Mouse (Mus musculus) heart, embryonic 14.5 days (tissue): ENCODE measurements at regions not wholly inside any gene's neighbourhood (a gene's known extent, or its start where the extent isn't known, plus 50 kb on each side); places are given as distances from the start of the nearest gene placed in this dataset.

ENCODE experiments used
- ATAC-seq: fragments of 200-750 bp; cut with Nextera tagmentation; 2 replicates; pipeline ENCODE4 v1.8.0; 2017; ENCODE audit warnings: low read depth, moderate TSS enrichment; ENCODE audit not compliant: insufficient number of reproducible peaks, insufficient read depth, low FRiP score
- H3K27ac ChIP-seq, 2 experiments: fragments of 200-500 bp in 1 of 2; fragments of 300-500 bp in 1 of 2; sonication (generic) in 1 of 2; replicated peaks in 1 of 2; 2 replicates each; pipeline ENCODE4 v1.5.1; 2012 to 2014; ENCODE audit warnings: low read depth in 2 of 2, low read length in 2 of 2, control low read depth in 1 of 2, mild to moderate bottlenecking in 1 of 2, mixed read lengths in 1 of 2; ENCODE audit not compliant: control insufficient read depth in 1 of 2, insufficient read depth in 1 of 2
- H3K27me3 ChIP-seq: fragments of 300-500 bp; sonication (generic); 2 replicates; pipeline ENCODE4 v1.6.1; 2014; ENCODE audit warnings: mild to moderate bottlenecking, low read length, control low read depth; ENCODE audit not compliant: control insufficient read depth, insufficient read depth
- H3K36me3 ChIP-seq: fragments of 300-500 bp; sonication (generic); 2 replicates; pipeline ENCODE4 v1.6.1; 2014; ENCODE audit warnings: mild to moderate bottlenecking, control low read depth, low read length, mixed read lengths; ENCODE audit not compliant: control insufficient read depth, insufficient read depth
- H3K4me1 ChIP-seq, 2 experiments: fragments of 200-500 bp in 1 of 2; fragments of 300-500 bp in 1 of 2; sonication (generic) in 1 of 2; 2 replicates each; pipeline ENCODE4 v1.6.1; 2012 to 2014; ENCODE audit warnings: low read length in 2 of 2, control low read depth in 1 of 2, mixed read lengths in 1 of 2; ENCODE audit not compliant: control insufficient read depth in 2 of 2, insufficient read depth in 2 of 2
- H3K4me2 ChIP-seq: fragments of 300-500 bp; sonication (generic); 2 replicates; pipeline ENCODE4 v1.6.1; 2014; ENCODE audit warnings: mild to moderate bottlenecking, low read length
- H3K4me3 ChIP-seq, 2 experiments: fragments of 200-500 bp in 1 of 2; fragments of 300-500 bp in 1 of 2; sonication (generic) in 1 of 2; 2 replicates each; pipeline ENCODE4 v1.5.1; 2012 to 2014; ENCODE audit warnings: low read length in 2 of 2, mild to moderate bottlenecking in 2 of 2, control low read depth in 1 of 2, low read depth in 1 of 2, moderate library complexity in 1 of 2; ENCODE audit not compliant: control insufficient read depth in 1 of 2, insufficient read depth in 1 of 2
- H3K9ac ChIP-seq: fragments of 300-500 bp; sonication (generic); 2 replicates; pipeline ENCODE4 v1.6.1; 2014; ENCODE audit warnings: mild to moderate bottlenecking, low read length
- H3K9me3 ChIP-seq: fragments of 300-500 bp; sonication (generic); 2 replicates; pipeline ENCODE4 v1.6.1; 2016; ENCODE audit warnings: low read length, control low read depth; ENCODE audit not compliant: control insufficient read depth
- WGBS: fragments of 180-500 bp; shearing (Covaris S2); extraction: QIAGEN DNeasy Blood & Tissue Kit; methylation state at CpG from one replicate; pipeline ENCODE4 v1.1.7; 2014; 5-methylcytosine and 5-hydroxymethylcytosine counted together

DNA sequence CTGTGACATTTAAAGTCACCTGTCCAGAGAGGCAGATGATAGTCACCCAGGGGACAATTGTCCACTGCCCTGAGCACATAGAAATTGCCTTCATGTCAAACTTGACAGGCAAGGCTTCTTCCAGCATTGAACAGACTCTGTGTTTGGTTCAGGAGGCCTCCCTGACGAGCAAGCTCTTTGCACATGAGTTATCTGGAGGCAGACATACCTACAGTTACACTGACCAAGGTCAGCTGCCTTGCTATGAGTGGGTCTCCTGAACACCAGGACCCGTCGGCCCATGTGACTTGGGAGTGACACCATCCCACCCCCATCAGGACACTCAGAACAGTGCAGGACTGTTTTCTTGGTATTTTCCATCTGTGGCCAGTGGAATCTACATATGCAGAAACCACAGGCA lies 282.3 kb upstream of the Irx4 start:
- H3K27ac ChIP-seq = no peak overlapping the region

DNA sequence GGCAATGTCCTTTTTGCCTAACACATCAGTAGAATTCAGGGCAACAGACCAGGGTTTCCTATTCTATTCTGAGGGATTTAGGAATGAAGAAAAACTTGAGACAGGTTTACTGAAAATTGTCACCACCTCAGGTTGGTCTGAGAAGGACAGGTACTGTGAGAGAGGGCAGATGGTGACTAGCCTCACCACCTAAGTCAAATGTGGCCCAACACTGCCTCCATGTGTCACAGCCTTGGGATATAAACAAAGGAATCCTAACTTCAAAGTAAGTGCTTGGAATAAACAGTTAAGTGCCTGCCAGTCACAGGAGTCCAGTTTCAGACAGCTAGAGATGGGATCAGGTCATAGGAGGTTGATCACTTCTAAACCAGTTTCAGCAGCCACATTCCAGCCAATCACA lies 281.3 kb upstream of the Irx4 start:
- H3K36me3 ChIP-seq = no peaks in the 10 kb centered on the region
- no peaks in the 10 kb centered on the region for H3K27me3 ChIP-seq
- no peak overlapping the region for H3K9ac ChIP-seq
- H3K27ac ChIP-seq = no peak overlapping the region
- H3K4me1 ChIP-seq = no peaks in the 10 kb centered on the region
- no peak overlapping the region for H3K4me3 ChIP-seq
- no peak for ATAC-seq
- H3K9me3 ChIP-seq = no peaks in the 10 kb centered on the region
- H3K4me2 ChIP-seq = no peak overlapping the region

More for the DNA sequence above, 282.3 kb upstream of the Irx4 start:
- Histone ChIP-seq H3K4me2 (no peak overlapping the region), H3K4me1 (no peaks in the 10 kb centered on the region), H3K36me3 (no peaks in the 10 kb centered on the region), H3K9ac (no peak overlapping the region), H3K27me3 (no peaks in the 10 kb centered on the region), H3K4me3 (no peak overlapping the region), H3K9me3 (no peaks in the 10 kb centered on the region)
- WGBS = 67% methylated on average over 3 of the region's 3 CpGs
- no peak for ATAC-seq

DNA sequence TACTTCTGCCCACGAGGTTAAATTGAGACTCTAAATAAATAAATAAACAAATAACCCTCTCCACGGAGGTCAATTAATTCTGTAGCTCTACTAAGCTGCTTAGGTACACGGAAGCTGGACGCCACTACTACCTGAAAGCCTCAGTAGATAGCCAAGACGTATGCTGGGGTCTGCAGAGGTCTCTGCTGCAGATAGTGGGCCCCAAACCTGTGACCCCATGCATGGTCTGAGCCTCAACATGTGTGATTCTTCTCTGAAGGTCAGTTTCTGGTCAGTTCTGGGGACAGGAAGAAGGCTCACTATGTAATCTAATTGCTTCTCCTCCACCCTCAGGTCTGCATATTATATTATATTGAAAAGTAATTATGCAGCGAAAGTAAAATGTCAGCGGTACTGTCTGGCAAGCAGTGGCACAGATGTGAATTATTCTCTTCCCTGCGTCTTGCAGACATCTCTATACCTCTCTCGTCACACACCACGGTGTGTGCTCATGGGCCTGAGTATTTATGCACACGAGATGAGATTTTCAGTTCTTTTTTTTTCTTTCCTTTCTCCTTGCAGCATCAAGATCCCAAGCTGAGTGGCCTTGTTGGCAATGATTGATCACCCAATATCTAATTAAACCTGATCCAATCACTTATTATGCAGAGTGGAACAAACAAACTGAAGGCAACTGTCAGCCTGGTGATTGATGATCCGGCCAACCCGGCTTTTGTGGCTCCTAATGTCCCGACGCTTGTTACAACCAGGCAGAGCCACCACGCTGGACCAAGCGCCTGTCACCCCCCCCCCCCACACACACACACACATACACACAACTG lies 267.5 kb upstream of the Irx4 start:
- WGBS = 69% methylated on average over 17 of the region's 17 CpGs

DNA sequence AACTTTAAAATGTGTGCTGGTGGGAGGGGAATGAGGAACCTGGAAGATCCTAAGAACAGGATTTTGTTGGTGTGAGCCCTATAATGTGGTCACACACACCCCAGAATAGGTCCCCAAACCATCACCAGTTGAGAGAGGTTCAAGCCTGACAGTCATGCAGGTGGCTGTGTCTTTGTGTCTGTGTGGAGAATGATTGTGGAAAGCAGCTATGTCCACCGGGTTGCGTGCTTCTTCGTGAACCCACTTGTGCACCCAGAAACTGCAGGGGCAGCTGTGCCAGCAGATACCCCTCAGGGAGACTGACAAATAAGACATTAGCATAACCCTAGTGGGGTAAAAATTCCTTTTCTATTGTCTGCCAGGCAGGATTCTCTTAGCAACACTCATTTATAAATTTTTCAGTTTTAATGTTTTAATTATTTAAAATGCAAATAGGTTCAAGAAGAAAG lies 266.8 kb upstream of the Irx4 start:
- no peaks in the 10 kb centered on the region for H3K9me3 ChIP-seq
- no peaks in the 10 kb centered on the region for H3K4me1 ChIP-seq
- ATAC-seq = no peak
- no peaks in the 10 kb centered on the region for H3K36me3 ChIP-seq
- no peaks in the 10 kb centered on the region for H3K27me3 ChIP-seq
- no peak overlapping the region for H3K4me3 ChIP-seq
- no peak overlapping the region for H3K4me2 ChIP-seq
- no peak overlapping the region for H3K27ac ChIP-seq
- no peak overlapping the region for H3K9ac ChIP-seq
- WGBS = 87% methylated on average over 3 of the region's 3 CpGs

More for the DNA sequence above, 267.5 kb upstream of the Irx4 start:
- H3K4me1 ChIP-seq = no peaks in the 10 kb centered on the region
- H3K9me3 ChIP-seq = no peaks in the 10 kb centered on the region
- no peaks in the 10 kb centered on the region for H3K27me3 ChIP-seq
- H3K36me3 ChIP-seq = no peaks in the 10 kb centered on the region
- no peak for ATAC-seq
- no peak overlapping the region for H3K9ac ChIP-seq
- H3K27ac ChIP-seq = no peak overlapping the region
- H3K4me3 ChIP-seq = no peak overlapping the region
- no peak overlapping the region for H3K4me2 ChIP-seq

DNA sequence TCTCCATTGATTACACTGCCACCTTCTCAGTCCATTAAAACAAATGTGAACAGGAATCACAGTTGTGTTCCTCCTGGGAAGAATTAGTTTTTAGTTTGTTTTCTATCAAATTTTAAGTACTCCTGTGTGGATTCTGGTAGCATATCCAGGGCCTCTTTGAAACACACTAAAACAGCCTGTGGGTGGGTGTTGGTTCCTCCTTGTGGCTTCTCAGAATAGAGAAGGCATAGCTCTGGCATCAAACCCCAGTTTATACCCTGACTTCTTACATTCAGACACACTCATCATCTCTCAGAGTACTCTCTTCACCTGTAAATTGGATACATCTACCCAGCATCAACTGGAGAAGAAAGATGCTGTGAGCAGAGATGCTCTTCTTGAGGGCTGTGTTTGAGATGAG lies 265.7 kb upstream of the Irx4 start:
- Histone ChIP-seq H3K27ac (no peak overlapping the region), H3K4me3 (no peak overlapping the region), H3K4me1 (no peaks in the 10 kb centered on the region), H3K9me3 (no peaks in the 10 kb centered on the region), H3K9ac (no peak overlapping the region), H3K27me3 (no peaks in the 10 kb centered on the region), H3K36me3 (no peaks in the 10 kb centered on the region), H3K4me2 (no peak overlapping the region)
- no peak for ATAC-seq

DNA sequence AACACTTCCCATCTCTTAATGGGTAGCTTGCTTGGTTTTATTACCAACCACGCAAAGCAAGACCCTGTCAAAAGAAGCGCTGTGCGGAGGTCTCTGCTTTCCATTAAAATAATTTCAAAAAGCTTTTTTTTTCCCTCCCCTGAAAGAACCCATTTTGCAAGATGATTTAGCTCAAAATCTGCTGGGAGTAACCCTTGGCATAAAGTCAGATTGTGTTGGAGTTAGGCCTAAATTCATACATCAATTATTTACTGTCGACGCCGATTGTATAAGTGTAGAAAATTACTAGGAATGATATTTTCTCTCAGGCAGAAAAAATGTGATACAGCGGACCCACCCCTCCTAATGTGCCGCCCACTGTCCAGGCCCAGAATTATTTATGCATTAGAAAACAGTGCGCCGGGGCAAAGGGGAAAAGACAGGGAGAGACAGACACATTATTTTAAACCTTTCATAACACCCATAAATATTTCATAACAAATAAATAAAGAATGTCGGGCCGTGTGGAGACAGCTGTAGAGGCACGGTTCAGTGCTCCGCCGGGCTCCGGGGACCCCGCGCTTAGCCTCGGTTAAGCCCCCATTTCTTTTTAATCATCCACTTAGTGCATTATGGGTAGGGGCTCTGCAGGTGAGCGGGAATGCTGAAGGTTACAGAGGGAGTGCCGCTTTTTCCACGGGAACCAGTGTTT lies 251.3 kb upstream of the Irx4 start:
- Histone ChIP-seq H3K4me2 (no peak overlapping the region), H3K4me1 (no peaks in the 10 kb centered on the region), H3K27ac (no peak overlapping the region), H3K4me3 (no peak overlapping the region), H3K9ac (no peak overlapping the region), H3K27me3 (no peaks in the 10 kb centered on the region), H3K9me3 (no peaks in the 10 kb centered on the region), H3K36me3 (no peaks in the 10 kb centered on the region)
- 71% methylated on average over 22 of the region's 22 CpGs for WGBS
- ATAC-seq = no peak

DNA sequence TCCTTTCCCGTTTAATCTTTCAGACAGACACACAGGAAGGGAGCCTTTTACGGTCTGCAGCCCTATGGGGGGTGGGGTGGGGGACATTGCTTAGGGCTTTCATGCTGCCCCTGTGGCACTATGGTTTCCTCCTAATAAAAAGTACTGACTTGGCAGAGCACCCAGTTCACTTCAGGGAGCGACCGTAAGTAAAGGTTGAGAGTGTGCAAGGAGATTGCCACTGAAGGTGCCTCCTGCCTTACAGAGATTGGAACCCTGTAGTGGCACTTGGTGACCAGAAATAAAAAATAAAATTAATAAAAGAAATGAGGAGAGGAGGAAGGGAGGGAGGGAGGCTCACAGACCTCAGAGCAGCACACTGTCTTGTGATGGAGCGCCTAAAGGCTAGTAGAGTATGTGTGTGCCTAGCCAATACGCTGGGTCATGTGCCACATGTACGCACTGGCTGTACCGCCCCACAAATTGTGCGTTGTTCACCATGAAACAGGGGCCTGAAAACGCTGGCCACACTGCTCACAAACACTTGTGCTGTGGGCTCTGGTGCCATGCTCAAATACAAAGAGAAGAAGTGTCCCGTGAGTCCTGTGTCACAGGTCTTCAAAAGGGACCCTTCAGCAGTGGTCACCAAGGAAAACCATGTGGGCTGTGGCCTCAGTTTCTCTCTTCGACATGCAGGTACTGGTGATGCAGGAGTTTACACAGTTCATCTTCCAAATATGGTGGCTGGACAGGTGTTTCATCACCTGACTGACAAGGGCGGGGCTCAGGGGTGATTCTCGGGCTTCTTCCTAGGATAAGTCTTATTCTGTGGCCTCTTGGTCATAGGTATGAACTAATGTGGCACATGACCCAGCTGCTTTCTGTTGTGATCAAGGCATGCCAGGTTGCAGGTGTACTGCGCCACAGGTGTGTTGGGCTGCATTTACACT lies 250.5 kb upstream of the Irx4 start:
- H3K27me3 ChIP-seq = no peaks in the 10 kb centered on the region
- 73% methylated on average over 15 of the region's 15 CpGs for WGBS

More for the DNA sequence above, 250.5 kb upstream of the Irx4 start:
- Histone ChIP-seq H3K4me2 (no peak overlapping the region), H3K36me3 (no peaks in the 10 kb centered on the region), H3K4me1 (no peaks in the 10 kb centered on the region), H3K27ac (no peak overlapping the region), H3K9ac (no peak overlapping the region), H3K4me3 (no peak overlapping the region), H3K9me3 (no peaks in the 10 kb centered on the region)
- ATAC-seq = no peak
